Mouse (Mus musculus) CH12.LX (cell line): ENCODE data around the gene Cdadc1.

Source experiments
- CTCF ChIP-seq, 2 experiments: IDR thresholded peaks in 1 of 2; conservative IDR thresholded peaks in 1 of 2; 2 replicates each; pipeline ENCODE4 v1.5.1; 2011 to 2012; ENCODE audit warnings: low read depth in 2 of 2, low read length in 2 of 2, improper control_type of control experiment in 1 of 2, inconsistent platforms in 1 of 2, mild to moderate bottlenecking in 1 of 2, moderate library complexity in 1 of 2
- EP300 ChIP-seq: IDR thresholded peaks from 2 replicates; pipeline ENCODE4 v1.6.1; 2011; ENCODE audit warnings: low read length, improper control_type of control experiment
- ETS1 ChIP-seq: conservative IDR thresholded peaks from 2 replicates; pipeline ENCODE4 v1.6.1; 2012; ENCODE audit warnings: low read depth, mild to moderate bottlenecking, inconsistent platforms, low read length, improper control_type of control experiment, moderate library complexity
- GABPA ChIP-seq: IDR thresholded peaks from 2 replicates; pipeline ENCODE4 v1.6.1; 2012; ENCODE audit warnings: low read depth, low read length, improper control_type of control experiment, inconsistent platforms; ENCODE audit not compliant: insufficient replicate concordance
- HCFC1 ChIP-seq: IDR thresholded peaks from 2 replicates; pipeline ENCODE4 v1.6.1; 2012; ENCODE audit warnings: low read depth, mild to moderate bottlenecking, inconsistent platforms, low read length, improper control_type of control experiment
- NELFE ChIP-seq: IDR thresholded peaks from 2 replicates; pipeline ENCODE4 v1.6.1; 2011; ENCODE audit warnings: low read depth, low read length, improper control_type of control experiment
- POLR2A ChIP-seq: IDR thresholded peaks from 2 replicates; pipeline ENCODE4 v1.6.1; 2011; ENCODE audit warnings: low read depth, mild to moderate bottlenecking, improper control_type of control experiment, low read length
- POLR2AphosphoS2 ChIP-seq: IDR thresholded peaks from 2 replicates; pipeline ENCODE4 v1.6.1; 2011; ENCODE audit warnings: low read depth, low read length, improper control_type of control experiment
- RAD21 ChIP-seq: IDR thresholded peaks from 2 replicates; pipeline ENCODE4 v1.6.1; 2011; ENCODE audit warnings: low read depth, mild to moderate bottlenecking, low read length, improper control_type of control experiment, moderate library complexity
- SMC3 ChIP-seq: IDR thresholded peaks from 2 replicates; pipeline ENCODE4 v1.6.1; 2011; ENCODE audit warnings: low read depth, low read length, improper control_type of control experiment
- USF1 ChIP-seq: IDR thresholded peaks from 2 replicates; pipeline ENCODE4 v1.6.1; 2014; ENCODE audit warnings: low read depth, mild to moderate bottlenecking, inconsistent platforms, low read length, improper control_type of control experiment
- ZC3H11A ChIP-seq: IDR thresholded peaks from 2 replicates; pipeline ENCODE4 v1.6.1; 2012; ENCODE audit warnings: low read depth, mild to moderate bottlenecking, inconsistent platforms, low read length, improper control_type of control experiment

DNA sequence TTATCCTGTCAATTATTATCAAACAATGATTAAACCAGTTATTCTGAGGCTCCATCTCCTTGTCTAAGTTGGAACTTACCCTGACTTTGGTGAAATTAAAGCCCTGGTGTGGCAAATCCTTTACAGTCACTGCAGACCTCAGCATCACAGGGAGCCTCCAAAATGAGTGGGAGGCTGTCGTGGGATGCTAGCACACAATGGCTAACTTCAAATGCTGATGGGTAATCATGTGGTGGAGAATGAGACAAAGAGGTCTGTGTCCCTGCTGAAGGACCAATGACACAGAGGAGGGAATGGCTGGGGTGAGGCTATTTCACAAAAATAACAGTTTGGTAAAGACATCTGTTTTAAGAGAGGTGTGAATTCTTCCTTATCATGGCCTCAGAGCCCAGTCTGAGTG lies 39.9 kb downstream of the Cdadc1 start:
- TF ChIP-seq POLR2AphosphoS2 (no peak), ETS1 (no peak), CTCF (conservative IDR thresholded peaks at IDR 0.05 in 1 of 2, IDR thresholded peaks at IDR 0.05 in 1 of 2; ENCODE audit: low read depth in 2 of 2, low read length in 2 of 2) (no peak), NELFE (no peak), ZC3H11A (no peak), GABPA (no peak), EP300 (no peak), HCFC1 (no peak), USF1 (no peak), SMC3 (no peak), RAD21 (no peak), POLR2A (no peak)
